Mouse (Mus musculus) hindbrain, embryonic 15.5 days (tissue): Measurements from ENCODE around the gene Thtpa. TPM values are rescaled to one million over a fixed set of nuclear protein-coding genes. Genes with fewer than 3 reads are reported as not detected.
A peak's percentile ranks its signal among the peaks of the same experiment; 100 is the strongest.

Experiments
- ATAC-seq: fragments of 200-750 bp; cut with Nextera tagmentation; 2 replicates; pipeline ENCODE4 v1.8.0; 2017; ENCODE audit warnings: low read depth, moderate number of reproducible peaks, moderate TSS enrichment; ENCODE audit not compliant: low FRiP score
- H3K27ac ChIP-seq: fragments of 300-500 bp; sonication (generic); replicated peaks from 2 replicates; pipeline ENCODE4 v1.5.1; 2015; ENCODE audit warnings: mild to moderate bottlenecking, inconsistent platforms
- H3K27me3 ChIP-seq: fragments of 300-500 bp; sonication (generic); 2 replicates; pipeline ENCODE4 v1.6.1; 2015; ENCODE audit warnings: control low read depth, inconsistent platforms
- H3K36me3 ChIP-seq: fragments of 300-500 bp; sonication (generic); 2 replicates; pipeline ENCODE4 v1.6.1; 2015; ENCODE audit warnings: control low read depth, inconsistent platforms
- H3K4me1 ChIP-seq: fragments of 300-500 bp; sonication (generic); replicated peaks from 2 replicates; pipeline ENCODE4 v1.6.1; 2015; ENCODE audit warnings: control low read depth, inconsistent platforms
- H3K4me2 ChIP-seq: fragments of 300-500 bp; sonication (generic); 2 replicates; pipeline ENCODE4 v1.6.1; 2015; ENCODE audit warnings: moderate library complexity, mild to moderate bottlenecking, inconsistent platforms
- H3K4me3 ChIP-seq: fragments of 300-500 bp; sonication (generic); 2 replicates; pipeline ENCODE4 v1.5.1; 2015; ENCODE audit warnings: mild to moderate bottlenecking, inconsistent platforms
- H3K9ac ChIP-seq: fragments of 300-500 bp; sonication (generic); 2 replicates; pipeline ENCODE4 v1.6.1; 2015; ENCODE audit warnings: inconsistent platforms
- H3K9me3 ChIP-seq: fragments of 300-500 bp; sonication (generic); 2 replicates; pipeline ENCODE4 v1.6.1; 2016; ENCODE audit warnings: control low read depth, inconsistent platforms
- WGBS: fragments of 180-500 bp; shearing (Covaris S2); methylation state at CpG from one replicate; pipeline ENCODE4 v1.1.7; 2015; 5-methylcytosine and 5-hydroxymethylcytosine counted together
- polyA plus RNA-seq: library from polyadenylated mRNA; unstranded; fragments of >200 nt; fragmentation: Nextera tagmentation; extraction: Ambion mirVana; gene quantifications from 2 replicates; pipeline ENCODE4 v1.2.1, GENCODE M21; 2015

Thtpa gene
- polyA plus RNA-seq, 1 experiment from 2014 or later: 32.6 TPM

- no peak overlapping the region for H3K4me3 ChIP-seq
- peak; percentile 25; the same call in 1 of the 2 replicates for ATAC-seq
- peak overlapping the region; percentile 39 for H3K4me2 ChIP-seq
- H3K9me3 ChIP-seq: no peaks in the 10 kb centered on the region
- H3K9ac ChIP-seq: no peak overlapping the region; the same call in 1 of the 2 replicates
- 23% methylated on average over 8 of the region's 8 CpGs for WGBS
- H3K36me3 ChIP-seq: no peaks in the 10 kb centered on the region; the same call in 1 of the 2 replicates
- H3K4me1 ChIP-seq: peaks cover 48% of the 10 kb centered on the region
- peak overlapping the region; percentile 80 for H3K27ac ChIP-seq
- H3K27me3 ChIP-seq: no peaks in the 10 kb centered on the region
Observed at GRCm38 (mm10) chr14:55079214-55079970, 15.2 kb upstream of the Thtpa start.

- H3K4me2 ChIP-seq: no peak overlapping the region
- H3K9me3 ChIP-seq: no peaks in the 10 kb centered on the region
- H3K4me3 ChIP-seq: no peak overlapping the region
- no peak overlapping the region for H3K9ac ChIP-seq
- ATAC-seq: no peak
- 0 out of 2 replicates have a peak overlapping the region, but pooled peaks have one; percentile 2 for H3K27ac ChIP-seq
- peaks cover 62% of the 10 kb centered on the region for H3K4me1 ChIP-seq
- H3K27me3 ChIP-seq: no peaks in the 10 kb centered on the region
- 18% methylated on average over 5 of the region's 5 CpGs for WGBS
- no peaks in the 10 kb centered on the region for H3K36me3 ChIP-seq
Observed at GRCm38 (mm10) chr14:55081105-55081504, 13.5 kb upstream of the Thtpa start.

GRCm38 (mm10) chr14:55083481-55083880 is 11.1 kb upstream of the Thtpa start:
- Histone ChIP-seq H3K27ac (no peak overlapping the region), H3K36me3 (no peaks in the 10 kb centered on the region), H3K27me3 (no peaks in the 10 kb centered on the region), H3K9ac (no peak overlapping the region), H3K4me1 (peaks cover 66% of the 10 kb centered on the region), H3K4me3 (no peak overlapping the region), H3K9me3 (no peaks in the 10 kb centered on the region), H3K4me2 (no peak overlapping the region)
- WGBS: 63% methylated on average over 6 of the region's 6 CpGs
- no peak for ATAC-seq

GRCm38 (mm10) chr14:55085324-55086008 is 9.1 kb upstream of the Thtpa start:
- H3K4me2 ChIP-seq: peak overlapping the region; percentile 14; the same call in 1 of the 2 replicates

GRCm38 (mm10) chr14:55086009-55086514 is 8.5 kb upstream of the Thtpa start:
- Histone ChIP-seq H3K4me1 (peaks cover 76% of the 10 kb centered on the region), H3K27ac (peak overlapping the region; percentile 67; the same call in 1 of the 2 replicates), H3K27me3 (no peaks in the 10 kb centered on the region), H3K9me3 (no peaks in the 10 kb centered on the region), H3K36me3 (no peaks in the 10 kb centered on the region), H3K4me2 (no peak overlapping the region), H3K9ac (no peak overlapping the region), H3K4me3 (no peak overlapping the region)
- no peak; the same call in 1 of the 2 replicates for ATAC-seq
- 79% methylated on average over 6 of the region's 6 CpGs for WGBS

More at GRCm38 (mm10) chr14:55085324-55086008, 9.1 kb upstream of the Thtpa start:
- peak; percentile 56; the same call in 1 of the 2 replicates for ATAC-seq
- 23% methylated on average over 9 of the region's 9 CpGs for WGBS
- Histone ChIP-seq H3K27me3 (no peaks in the 10 kb centered on the region), H3K27ac (peak overlapping the region; percentile 67), H3K4me1 (peaks cover 70% of the 10 kb centered on the region), H3K9me3 (no peaks in the 10 kb centered on the region), H3K9ac (no peak overlapping the region), H3K4me3 (no peak overlapping the region), H3K36me3 (no peaks in the 10 kb centered on the region)

- Histone ChIP-seq H3K36me3 (no peaks in the 10 kb centered on the region), H3K4me3 (peak overlapping the region; percentile 81), H3K4me1 (peaks cover 77% of the 10 kb centered on the region), H3K27ac (peak overlapping the region; percentile 57), H3K4me2 (peak overlapping the region; percentile 86), H3K9ac (peak overlapping the region; percentile 81), H3K9me3 (no peaks in the 10 kb centered on the region), H3K27me3 (no peaks in the 10 kb centered on the region)
- 39% methylated on average over 13 of the region's 13 CpGs for WGBS
- ATAC-seq: no peak
Observed at GRCm38 (mm10) chr14:55089199-55089947, 5.2 kb upstream of the Thtpa start.

- Histone ChIP-seq H3K4me1 (peaks cover 73% of the 10 kb centered on the region), H3K4me2 (peak overlapping the region; percentile 86), H3K27ac (peak overlapping the region; percentile 94), H3K27me3 (no peaks in the 10 kb centered on the region), H3K4me3 (peak overlapping the region; percentile 81), H3K36me3 (no peaks in the 10 kb centered on the region), H3K9me3 (no peaks in the 10 kb centered on the region), H3K9ac (peak overlapping the region; percentile 81)
- 4% methylated on average over 33 of the region's 34 CpGs for WGBS
- peak; percentile 11; the same call in 1 of the 2 replicates for ATAC-seq
Observed at GRCm38 (mm10) chr14:55091209-55091865, 3.2 kb upstream of the Thtpa start.

GRCm38 (mm10) chr14:55092011-55092577 is 2.5 kb upstream of the Thtpa start, which contains the start of gene Zfhx2:
Zfhx2 (minus strand) TSS chr14:55092324.
- H3K4me3 ChIP-seq: peak within 1 kb of the TSS; percentile 81
- no peaks in the 10 kb centered on the region for H3K36me3 ChIP-seq
- under 1% methylated on average over 34 of the region's 34 CpGs for WGBS
- no peaks in the 10 kb centered on the region for H3K27me3 ChIP-seq
- peak within 1 kb of the TSS; percentile 94 for H3K27ac ChIP-seq
- peak within 1 kb of the TSS; percentile 81 for H3K9ac ChIP-seq
- ATAC-seq: peak; percentile 93
- peak within 1 kb of the TSS; percentile 86 for H3K4me2 ChIP-seq
- no peaks in the 10 kb centered on the region for H3K9me3 ChIP-seq
- peaks cover 73% of the 10 kb centered on the region for H3K4me1 ChIP-seq

- H3K4me1 ChIP-seq: peaks cover 64% of the 10 kb centered on the region
- H3K27ac ChIP-seq: peak overlapping the region; percentile 96
- no peak for ATAC-seq
- WGBS: 38% methylated on average over 6 of the region's 6 CpGs
- H3K9ac ChIP-seq: no peak overlapping the region
- no peaks in the 10 kb centered on the region; the same call in 1 of the 2 replicates for H3K36me3 ChIP-seq
- no peak overlapping the region for H3K4me3 ChIP-seq
- no peaks in the 10 kb centered on the region for H3K27me3 ChIP-seq
- H3K4me2 ChIP-seq: peak overlapping the region; percentile 71; the same call in 1 of the 2 replicates
- H3K9me3 ChIP-seq: no peaks in the 10 kb centered on the region
Observed at GRCm38 (mm10) chr14:55093927-55094326, 657 bp upstream of the Thtpa start.

GRCm38 (mm10) chr14:55095263-55095662 is 679 bp downstream of the Thtpa start:
- H3K4me1 ChIP-seq: peaks cover 50% of the 10 kb centered on the region
- H3K27me3 ChIP-seq: no peaks in the 10 kb centered on the region
- ATAC-seq: no peak
- peak overlapping the region; percentile 96 for H3K27ac ChIP-seq
- no peaks in the 10 kb centered on the region for H3K9me3 ChIP-seq
- no peaks in the 10 kb centered on the region; the same call in 1 of the 2 replicates for H3K36me3 ChIP-seq
- H3K4me3 ChIP-seq: peak overlapping the region; percentile 69
- H3K4me2 ChIP-seq: peak overlapping the region; percentile 71
- H3K9ac ChIP-seq: peak overlapping the region; percentile 74
- 53% methylated on average over 9 of the region's 9 CpGs for WGBS
